Mouse (Mus musculus): ENCODE results near the gene Igsf6.
"Not testable (repeated sequence)": the region's sequence is repeated elsewhere in the genome, so short reads cannot be mapped to it uniquely, and the experiment has no call there.

The Igsf6 gene

DNA sequence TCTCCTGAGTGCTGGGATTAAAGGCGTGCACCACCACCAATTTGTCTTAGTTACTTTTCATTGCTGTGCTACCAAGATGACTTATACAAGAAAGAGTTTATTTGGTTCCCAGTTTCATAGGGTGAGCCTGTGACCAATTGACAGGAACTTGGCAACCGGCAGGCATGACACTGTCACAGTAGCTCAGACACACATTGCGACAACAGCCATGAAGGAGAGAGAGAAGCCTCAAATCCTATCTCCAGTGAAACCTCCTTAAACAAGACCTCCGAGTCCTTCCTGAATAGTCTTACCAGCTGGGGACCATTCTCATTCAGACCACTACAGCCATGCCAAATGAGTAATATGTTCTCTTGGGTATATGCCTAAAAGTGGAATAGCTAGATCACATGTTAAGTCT, 21.3 kb downstream of the Igsf6 start:
- no peak for DNase-seq (ENCODE audit: low spot score)

- DNase-seq (ENCODE audit: low spot score) = no peak
Observed at GRCm38 (mm10) chr7:121047624-121048023, 26.7 kb downstream of the Igsf6 start.

GRCm38 (mm10) chr7:121045671-121046453, 28.5 kb downstream of the Igsf6 start:
- no peak for DNase-seq (ENCODE audit: low spot score)

DNA sequence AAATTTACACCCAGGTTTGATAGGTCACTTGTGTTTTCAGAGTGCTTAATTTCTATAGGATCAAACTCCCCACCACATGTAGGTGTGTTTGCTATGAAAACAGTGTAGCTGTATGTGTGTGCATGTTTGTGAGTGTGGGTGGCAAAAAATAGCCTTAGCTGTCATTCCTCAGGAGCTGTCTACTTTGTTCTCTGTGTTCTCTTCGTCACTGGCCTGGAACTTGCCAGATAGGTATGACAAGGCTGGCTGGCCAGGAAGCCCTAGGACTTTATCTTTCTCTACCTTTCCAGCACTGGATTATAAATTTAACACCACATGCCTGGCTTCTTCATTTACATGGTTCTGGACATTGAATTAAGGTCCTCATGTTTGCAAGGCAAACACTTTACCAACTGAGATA, 30.1 kb downstream of the Igsf6 start:
- no peak for DNase-seq (ENCODE audit: low spot score)

DNA sequence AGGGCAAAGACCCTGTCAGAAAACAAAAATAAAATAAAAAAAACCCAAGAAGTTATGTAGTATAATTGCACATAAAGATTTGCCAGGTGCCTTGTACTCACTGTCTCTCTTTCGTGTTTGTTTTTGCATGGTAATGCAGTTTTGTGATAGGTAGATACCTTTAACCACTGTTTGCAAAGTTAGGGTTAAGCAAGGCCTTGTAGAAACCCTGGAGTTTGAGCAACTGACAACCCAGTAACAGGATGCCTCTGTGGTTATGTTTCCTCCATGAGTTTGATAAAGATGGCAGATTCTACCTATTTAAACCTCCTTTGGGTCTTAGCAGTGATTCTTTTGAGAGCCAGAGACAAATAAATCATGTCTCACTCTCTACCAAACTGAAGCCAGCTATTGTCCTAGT, 30.9 kb downstream of the Igsf6 start:
- no peak for DNase-seq (ENCODE audit: low spot score)

- no peak for DNase-seq (ENCODE audit: low spot score)
Observed at GRCm38 (mm10) chr7:121043004-121043403, 31.4 kb downstream of the Igsf6 start.

DNA sequence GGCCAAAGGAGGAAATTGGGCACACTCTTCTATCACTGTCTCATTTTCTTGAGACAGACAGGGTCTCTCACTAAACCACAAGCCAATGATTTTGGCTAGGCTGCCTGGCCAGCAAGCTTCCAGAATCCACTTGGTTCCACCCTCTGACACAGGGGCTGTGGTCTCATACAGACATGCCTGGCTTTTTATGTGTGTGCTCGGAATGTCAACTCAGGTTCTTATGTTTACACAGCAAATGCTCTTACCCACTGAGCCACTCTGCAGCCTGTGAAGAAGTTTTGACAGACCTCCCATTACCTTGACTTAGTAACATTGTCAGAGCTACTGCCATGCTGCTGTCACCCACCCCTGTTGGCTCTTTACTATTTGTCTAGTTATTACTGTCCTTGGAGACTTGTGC, 32.4 kb downstream of the Igsf6 start:
- no peak for DNase-seq (ENCODE audit: low spot score)

GRCm38 (mm10) chr7:121040595-121040994, 33.8 kb downstream of the Igsf6 start:
- no peak for DNase-seq (ENCODE audit: low spot score)

- no peak for DNase-seq (ENCODE audit: low spot score)
Observed at GRCm38 (mm10) chr7:121035161-121035721, 39.1 kb downstream of the Igsf6 start.

GRCm38 (mm10) chr7:121034701-121035141, 39.7 kb downstream of the Igsf6 start:
- peak; percentile 29 for DNase-seq (ENCODE audit: low spot score)

DNA sequence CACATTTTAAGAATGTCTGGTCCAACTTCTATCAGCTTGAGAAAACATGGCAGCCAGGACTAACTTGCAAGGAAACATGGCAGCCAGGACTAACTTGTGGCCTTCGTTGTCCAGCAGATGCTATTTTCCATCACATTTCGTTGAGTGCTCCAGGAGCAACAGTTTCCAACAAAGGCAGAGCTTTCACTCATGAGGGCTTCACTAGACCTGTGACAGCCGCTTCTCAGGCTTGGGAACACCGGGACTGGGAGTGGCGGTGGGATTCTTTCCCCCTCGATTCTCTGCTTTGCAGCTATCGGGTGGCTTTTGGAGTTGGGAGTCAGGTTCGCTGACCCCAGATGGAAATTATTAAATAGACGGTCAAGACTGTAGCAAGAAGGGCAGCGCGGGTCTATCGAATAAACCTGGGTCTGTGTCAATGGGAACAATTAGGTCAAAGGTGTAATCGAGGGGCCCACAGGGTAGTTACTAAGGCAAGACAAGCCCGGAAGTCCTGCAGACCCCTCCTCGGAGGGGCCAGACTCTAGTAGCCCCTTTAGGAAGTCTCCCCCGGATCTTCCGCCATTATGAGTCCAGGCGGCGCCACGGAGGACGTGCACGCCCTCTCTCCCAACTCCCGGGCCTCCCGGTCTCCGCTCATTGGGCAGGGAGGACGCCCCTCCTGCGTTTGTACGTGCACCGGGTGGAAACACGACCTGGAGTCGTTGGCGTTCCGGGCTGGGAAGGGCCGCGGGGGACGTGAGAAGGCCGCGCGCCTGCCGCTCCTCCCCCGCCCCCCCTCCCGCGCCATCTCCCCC, 40.3 kb downstream of the Igsf6 start, which contains the start of gene Mettl9:
TSS of gene Mettl9 (plus strand) at position 590 of the 797 bp plus-strand sequence.
- DNase-seq (ENCODE audit: low spot score) = peak; percentile 83

DNA sequence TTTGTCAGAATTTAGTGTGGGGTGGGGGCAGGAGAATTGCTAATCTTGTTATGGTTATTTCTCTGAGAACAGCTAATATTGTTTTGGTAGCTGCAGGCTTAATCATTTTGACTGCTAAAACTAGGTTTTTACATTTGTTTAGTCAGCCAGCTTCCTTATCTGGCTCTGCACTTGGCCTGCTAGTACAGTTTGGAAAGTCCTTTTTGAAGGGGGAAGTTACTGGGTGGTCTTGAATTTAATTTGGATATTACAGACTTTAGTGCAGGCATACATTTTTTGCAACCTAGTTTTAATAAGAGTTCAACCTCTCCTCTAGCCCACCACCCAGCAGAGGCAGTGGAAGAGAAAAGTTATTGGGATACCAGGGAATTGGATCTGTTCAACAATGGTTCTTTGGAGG, 44.4 kb downstream of the Igsf6 start:
- DNase-seq (ENCODE audit: low spot score) = not testable (repeated sequence)

DNA sequence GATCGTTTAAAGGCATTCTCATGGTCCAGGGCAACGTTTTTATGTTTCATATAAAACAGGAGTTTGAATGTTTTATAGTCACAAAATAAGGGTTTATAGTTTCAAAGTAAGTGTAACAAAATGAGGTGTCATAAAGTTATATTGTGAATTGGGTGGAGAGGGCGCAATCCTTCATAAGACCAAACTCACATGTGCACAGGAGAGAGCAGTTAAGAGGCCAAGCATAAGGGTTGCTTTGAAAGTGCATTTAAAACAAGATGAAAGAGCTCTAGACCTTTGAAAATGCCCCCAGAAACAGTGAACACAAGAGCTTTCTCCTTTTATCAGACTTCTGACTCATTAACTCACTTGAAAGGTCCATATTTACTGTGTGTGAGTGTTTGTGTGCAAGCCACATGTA, 48.1 kb downstream of the Igsf6 start:
- no peak for DNase-seq (ENCODE audit: low spot score)

DNA sequence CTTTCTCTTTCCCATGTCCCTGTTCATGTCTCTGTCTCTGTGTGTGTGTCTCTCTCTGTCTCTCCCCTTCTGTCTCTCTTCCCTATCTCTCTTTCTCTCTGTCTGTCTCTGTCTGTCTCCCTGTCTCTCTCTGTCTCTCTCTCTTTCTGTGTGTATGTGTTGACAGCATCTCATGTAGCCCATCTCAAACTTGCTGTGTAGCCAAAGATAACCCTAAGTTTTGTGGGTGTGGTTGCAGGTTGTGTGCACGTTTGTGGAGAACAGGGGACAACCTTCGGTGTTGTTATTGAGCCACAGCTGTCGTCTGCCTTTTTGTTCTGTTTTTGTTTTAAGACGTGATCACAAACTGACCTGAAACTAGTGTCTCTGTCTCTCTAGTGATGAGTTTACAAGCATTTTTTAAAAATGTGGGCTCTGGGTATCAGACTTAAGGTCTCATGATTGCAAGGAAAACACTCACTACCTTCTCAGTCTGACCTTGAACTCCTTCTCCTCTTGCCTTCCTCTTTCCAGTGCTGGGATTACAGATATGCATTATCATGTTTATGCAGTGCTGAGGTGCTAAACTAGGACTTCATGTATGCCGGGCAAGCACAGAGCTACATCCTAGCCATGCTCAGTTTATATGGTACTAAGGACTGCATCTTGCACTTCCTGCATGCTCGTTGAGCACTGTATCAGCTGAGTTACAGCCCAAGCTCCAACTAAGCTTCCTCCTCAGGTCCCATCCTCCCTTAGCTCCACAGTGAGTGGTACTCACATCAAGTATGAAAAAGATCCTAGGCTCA, 49.0 kb downstream of the Igsf6 start:
- DNase-seq (ENCODE audit: low spot score) = no peak

DNA sequence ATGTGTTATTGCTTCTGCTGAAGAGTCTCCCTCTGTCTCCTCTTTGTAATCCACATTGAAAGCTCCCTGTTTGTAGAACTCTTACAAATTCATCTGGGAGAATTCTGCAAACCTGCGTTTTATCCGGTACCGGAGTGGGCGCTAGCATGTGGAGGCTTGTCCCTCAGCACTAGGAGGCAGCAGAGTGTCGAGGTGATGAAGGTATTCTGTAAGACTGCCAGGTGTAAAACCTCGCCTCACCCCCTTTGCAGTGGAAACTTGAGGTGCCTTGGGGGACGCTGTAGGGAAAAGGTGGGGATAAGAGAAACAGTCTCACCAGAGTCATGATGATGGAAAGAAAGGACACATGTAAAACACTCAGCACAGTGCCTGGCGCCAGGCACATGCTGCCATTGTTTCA, 54.1 kb downstream of the Igsf6 start:
- no peak for DNase-seq (ENCODE audit: low spot score)

DNA sequence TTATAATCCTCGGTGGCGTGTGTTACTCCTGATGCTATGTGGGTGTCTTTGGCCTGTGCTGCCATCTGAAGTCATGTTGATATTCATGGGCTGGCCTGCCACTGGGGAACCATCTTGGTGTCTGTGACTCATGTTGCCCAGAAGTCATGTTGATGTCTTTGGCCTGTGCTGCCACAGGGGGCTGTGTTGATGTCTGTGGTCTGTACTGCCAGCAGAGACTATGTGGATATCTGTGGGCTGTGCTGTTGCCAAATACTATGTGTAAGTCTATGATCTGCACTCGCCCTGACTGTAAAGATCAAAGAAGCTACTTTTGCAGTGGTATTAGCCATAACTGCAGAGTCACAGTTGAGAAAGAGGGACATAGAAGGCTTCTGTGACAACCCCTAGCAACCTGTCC, 55.6 kb downstream of the Igsf6 start:
- no peak for DNase-seq (ENCODE audit: low spot score)

DNA sequence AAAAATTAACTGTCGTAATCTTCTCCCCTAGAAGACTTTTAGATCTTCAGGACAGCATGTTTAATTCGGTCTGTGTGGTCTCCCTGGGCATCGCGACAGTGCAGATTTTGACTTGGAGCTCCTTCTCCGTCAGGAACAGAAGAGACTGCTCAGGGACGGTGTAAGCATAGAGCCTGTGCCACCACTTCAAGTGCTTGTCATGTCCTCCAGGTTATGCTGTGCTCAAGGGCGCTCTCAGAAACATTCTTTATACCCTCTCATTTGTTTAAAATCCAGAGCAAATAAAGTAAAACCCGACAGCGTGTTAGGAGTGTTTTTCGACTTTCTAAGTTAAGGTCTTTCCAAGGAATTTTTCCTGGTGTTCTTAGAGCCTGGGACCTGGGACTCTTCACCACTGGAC, 59.9 kb downstream of the Igsf6 start:
- no peak for DNase-seq (ENCODE audit: low spot score)

Data from left cerebral cortex, adult 11 months (tissue).